Mouse (Mus musculus): ENCODE data around the gene Slc22a12. TPM values are rescaled to one million over a fixed set of nuclear protein-coding genes. Genes with fewer than 3 reads are reported as not detected.

Slc22a12 gene
- polyA plus RNA-seq, 1 experiment from 2014 or later, result not detected

GRCm38 (mm10) chr19:6552302-6553028 is 9.6 kb upstream of the Slc22a12 start:
- no peak for TF ChIP-seq CTCF (IDR thresholded peaks at IDR 0.05)
- DNase-seq (ENCODE audit: low read depth, low spot score), result no peak
- ChIA-PET CTCF (no interaction called here), POLR2A (no interaction called here)
- H3K27me3 ChIP-seq, result peaks cover 6% of the 10 kb centered on the region
- in situ Hi-C loops (cut with MboI; ENCODE audit: low pct_unique_long_range_greater_than_20kb), result no loop called here
- no peak for ATAC-seq

- ChIA-PET CTCF (no interaction called here), POLR2A (no interaction called here)
- DNase-seq (ENCODE audit: low read depth, low spot score) (no peak), ATAC-seq (no peak)
- no peak for TF ChIP-seq CTCF (IDR thresholded peaks at IDR 0.05)
- in situ Hi-C loops (cut with MboI; ENCODE audit: low pct_unique_long_range_greater_than_20kb), result no loop called here
- H3K27me3 ChIP-seq, result peaks cover 14% of the 10 kb centered on the region
These were observed 8.4 kb upstream of the Slc22a12 start for GRCm38 (mm10) chr19:6551215-6551614.

GRCm38 (mm10) chr19:6549566-6549965 is 6.7 kb upstream of the Slc22a12 start:
- POLR2A ChIA-PET, result no interaction called here
- ATAC-seq, result no peak
- H3K27me3 ChIP-seq, result peaks cover 15% of the 10 kb centered on the region
- TF ChIP-seq CTCF (IDR thresholded peaks at IDR 0.05), result no peak
- CTCF ChIA-PET, result interaction anchor here (0.7 kb wide), 1 partner anchor 34 kb away, joined by 3 read pairs; no protein-coding TSS in a partner anchor
- DNase-seq (ENCODE audit: low read depth, low spot score), result no peak
- in situ Hi-C loops (cut with MboI; ENCODE audit: low pct_unique_long_range_greater_than_20kb), result no loop called here

GRCm38 (mm10) chr19:6548431-6549410 is 5.9 kb upstream of the Slc22a12 start:
- ChIA-PET POLR2A (no interaction called here), CTCF (interaction anchor here (0.7 kb wide), 1 partner anchor 33 kb away, joined by 3 read pairs; no protein-coding TSS in a partner anchor)
- in situ Hi-C loops (cut with MboI; ENCODE audit: low pct_unique_long_range_greater_than_20kb), result no loop called here
- no peak for TF ChIP-seq CTCF (IDR thresholded peaks at IDR 0.05)
- DNase-seq (ENCODE audit: low read depth, low spot score), result no peak
- H3K27me3 ChIP-seq, result peaks cover 15% of the 10 kb centered on the region
- ATAC-seq, result no peak

- TF ChIP-seq CTCF (IDR thresholded peaks at IDR 0.05), result no peak
- peaks cover 16% of the 10 kb centered on the region for H3K27me3 ChIP-seq
- ChIA-PET POLR2A (no interaction called here), CTCF (no interaction called here)
- ATAC-seq (no peak), DNase-seq (ENCODE audit: low read depth, low spot score) (no peak)
- in situ Hi-C loops (cut with MboI; ENCODE audit: low pct_unique_long_range_greater_than_20kb), result no loop called here
These were observed 5.0 kb upstream of the Slc22a12 start for GRCm38 (mm10) chr19:6547801-6548200.

GRCm38 (mm10) chr19:6546096-6546495 is 3.3 kb upstream of the Slc22a12 start:
- ATAC-seq, result no peak
- in situ Hi-C loops (cut with MboI; ENCODE audit: low pct_unique_long_range_greater_than_20kb), result no loop called here
- TF ChIP-seq CTCF (IDR thresholded peaks at IDR 0.05), result no peak
- ChIA-PET CTCF (no interaction called here), POLR2A (interaction anchor here (1.1 kb wide), 1 partner anchor 19 kb away, joined by 3 read pairs; no protein-coding TSS in a partner anchor)
- no peak for DNase-seq (ENCODE audit: low read depth, low spot score)
- peaks cover 30% of the 10 kb centered on the region for H3K27me3 ChIP-seq

- ChIA-PET POLR2A (no interaction called here), CTCF (no interaction called here)
- ATAC-seq (no peak), DNase-seq (ENCODE audit: low read depth, low spot score) (no peak)
- peaks cover 36% of the 10 kb centered on the region for H3K27me3 ChIP-seq
- no peak for TF ChIP-seq CTCF (IDR thresholded peaks at IDR 0.05)
- in situ Hi-C loops (cut with MboI; ENCODE audit: low pct_unique_long_range_greater_than_20kb), result no loop called here
These were observed 2.6 kb upstream of the Slc22a12 start for GRCm38 (mm10) chr19:6545481-6545880.

GRCm38 (mm10) chr19:6544712-6545111 is 1.9 kb upstream of the Slc22a12 start:
- DNase-seq (ENCODE audit: low read depth, low spot score) (no peak), ATAC-seq (no peak)
- no peak for TF ChIP-seq CTCF (IDR thresholded peaks at IDR 0.05)
- CTCF ChIA-PET, result no interaction called here
- in situ Hi-C loops (cut with MboI; ENCODE audit: low pct_unique_long_range_greater_than_20kb), result no loop called here
- POLR2A ChIA-PET, result no interaction called here
- peaks cover 42% of the 10 kb centered on the region for H3K27me3 ChIP-seq

GRCm38 (mm10) chr19:6543518-6543917 is 686 bp upstream of the Slc22a12 start:
- peaks cover 40% of the 10 kb centered on the region for H3K27me3 ChIP-seq
- CTCF ChIA-PET, result no interaction called here
- in situ Hi-C loops (cut with MboI; ENCODE audit: low pct_unique_long_range_greater_than_20kb), result no loop called here
- ATAC-seq (no peak), DNase-seq (ENCODE audit: low read depth, low spot score) (no peak)
- POLR2A ChIA-PET, result no interaction called here
- TF ChIP-seq CTCF (IDR thresholded peaks at IDR 0.05), result no peak

GRCm38 (mm10) chr19:6543035-6543383 is 177 bp upstream of the Slc22a12 start:
- in situ Hi-C loops (cut with MboI; ENCODE audit: low pct_unique_long_range_greater_than_20kb), result no loop called here
- ATAC-seq, result no peak
- peaks cover 41% of the 10 kb centered on the region for H3K27me3 ChIP-seq
- ChIA-PET CTCF (no interaction called here), POLR2A (no interaction called here)
- TF ChIP-seq CTCF (IDR thresholded peaks at IDR 0.05), result no peak
- no peak for DNase-seq (ENCODE audit: low read depth, low spot score)

GRCm38 (mm10) chr19:6541521-6541920 is 1.3 kb downstream of the Slc22a12 start:
- POLR2A ChIA-PET, result no interaction called here
- H3K27me3 ChIP-seq, result peaks cover 49% of the 10 kb centered on the region
- CTCF ChIA-PET, result no interaction called here
- ATAC-seq, result no peak
- TF ChIP-seq CTCF (IDR thresholded peaks at IDR 0.05), result no peak
- DNase-seq (ENCODE audit: low read depth, low spot score), result no peak
- in situ Hi-C loops (cut with MboI; ENCODE audit: low pct_unique_long_range_greater_than_20kb), result no loop called here
